Mouse (Mus musculus): Measurements from ENCODE around the gene Evpl. TPM values are rescaled to one million over a fixed set of nuclear protein-coding genes. Genes with fewer than 3 reads are reported as not detected.
"Not testable (repeated sequence)": the region's sequence is repeated elsewhere in the genome, so short reads cannot be mapped to it uniquely, and the experiment has no call there.

The Evpl gene
- 1 to 10 TPM; 1.2 to 1.3 TPM for total RNA-seq (2021)

DNA sequence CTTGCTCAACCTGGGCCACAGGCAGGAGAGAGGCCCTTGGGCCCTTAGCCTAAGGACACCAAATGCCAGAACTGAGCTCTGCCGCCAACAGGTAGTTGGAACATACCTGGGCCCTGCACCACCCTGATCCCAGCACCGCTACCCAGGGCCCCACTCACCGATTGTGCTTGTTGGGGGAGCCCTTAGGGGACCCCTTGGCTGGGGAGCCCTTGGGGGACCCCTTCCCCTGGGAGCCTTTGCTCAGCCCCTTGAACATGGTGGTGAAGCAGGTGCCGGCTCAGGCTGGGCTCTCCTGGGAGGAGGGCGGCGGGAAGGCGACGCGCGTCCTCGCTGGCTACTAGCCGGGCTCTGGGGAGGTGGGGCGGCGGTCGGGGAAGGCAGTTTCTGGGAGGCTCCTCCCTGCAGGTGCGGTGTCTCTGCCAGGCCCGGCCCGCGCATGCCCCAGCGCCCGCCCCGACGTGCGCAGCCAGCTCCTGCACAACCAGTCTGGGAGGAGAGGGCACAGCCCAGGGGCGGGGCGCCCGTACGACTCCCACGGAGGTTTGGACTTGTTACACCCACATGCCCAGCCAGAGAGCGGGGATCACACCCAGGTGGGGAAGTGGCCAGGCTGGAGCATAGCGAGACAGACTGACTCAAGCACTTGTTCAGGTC is at the start of gene Evpl:
TSS of gene Evpl (minus strand) at position 336 of the 654 bp plus-strand sequence.
- DNase-seq (ENCODE audit: low spot score in 2 of 2): no peak
- intact Hi-C loops (cut with DNase I): no loop called here

DNA sequence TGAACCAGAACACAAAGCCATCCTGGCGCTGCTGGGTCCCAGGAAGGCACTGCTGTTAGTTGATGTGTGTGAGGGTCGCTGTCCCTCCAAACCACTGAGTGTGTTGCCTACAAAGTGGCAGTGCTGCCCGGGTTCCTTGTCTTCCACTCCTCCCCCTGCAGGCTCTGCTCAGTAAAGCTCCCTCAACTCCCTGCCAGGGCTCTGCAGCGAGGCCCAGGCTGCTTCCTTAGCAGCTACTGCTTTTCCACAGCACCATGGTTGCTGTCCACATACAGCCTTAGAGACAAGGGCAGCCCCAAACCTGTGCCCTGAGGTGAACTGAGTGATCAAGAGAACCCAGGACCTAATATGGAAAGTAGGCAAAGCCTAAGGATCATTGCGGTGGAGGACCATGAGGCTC is 49.5 kb upstream of the Evpl start:
- no peak for DNase-seq (ENCODE audit: low spot score in 2 of 2)
- intact Hi-C loops (cut with DNase I): no loop called here

DNA sequence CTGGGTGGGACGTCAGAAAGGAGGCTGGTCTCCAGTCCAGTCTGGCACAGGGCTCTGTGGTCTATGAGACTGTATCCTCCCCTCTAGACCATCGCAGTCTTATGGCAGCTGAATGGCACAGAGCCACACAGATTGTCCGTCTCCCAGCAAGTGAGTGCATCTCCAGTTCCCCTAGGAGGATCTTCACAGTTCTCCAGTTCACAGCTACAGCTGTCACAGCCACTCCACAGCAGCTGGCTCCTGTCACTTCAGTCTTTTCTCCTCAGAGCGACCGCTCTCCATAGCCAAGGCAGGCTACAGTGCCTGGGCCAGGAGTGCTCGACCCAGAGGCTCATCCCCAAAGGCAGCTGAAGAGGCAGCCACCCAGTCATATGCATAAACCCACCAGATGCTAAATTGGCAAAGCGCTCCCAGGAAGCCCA is 47.9 kb upstream of the Evpl start:
- intact Hi-C loops (cut with DNase I): no loop called here
- DNase-seq (ENCODE audit: low spot score in 2 of 2): no peak

DNA sequence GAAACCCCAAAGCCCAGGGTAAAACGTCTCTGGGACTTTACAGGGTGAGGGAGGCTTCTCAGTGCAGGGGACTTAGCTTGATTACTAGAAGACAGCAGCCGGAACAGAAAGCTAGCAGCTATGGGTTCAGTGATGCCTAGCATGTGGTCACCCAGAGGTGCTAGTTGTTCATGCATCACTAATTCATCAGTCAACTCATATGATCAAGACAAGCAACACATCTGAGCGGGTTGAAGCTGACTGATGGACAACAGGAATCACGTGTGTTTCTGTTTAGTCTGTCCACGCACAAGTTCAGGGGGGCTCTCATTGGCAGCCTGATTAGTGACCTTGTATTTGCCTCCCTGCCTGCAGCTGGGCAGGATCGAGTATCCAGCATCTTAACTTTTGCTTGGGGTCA is 46.1 kb upstream of the Evpl start:
- intact Hi-C loops (cut with DNase I): no loop called here
- no peak for DNase-seq (ENCODE audit: low spot score in 2 of 2)

DNA sequence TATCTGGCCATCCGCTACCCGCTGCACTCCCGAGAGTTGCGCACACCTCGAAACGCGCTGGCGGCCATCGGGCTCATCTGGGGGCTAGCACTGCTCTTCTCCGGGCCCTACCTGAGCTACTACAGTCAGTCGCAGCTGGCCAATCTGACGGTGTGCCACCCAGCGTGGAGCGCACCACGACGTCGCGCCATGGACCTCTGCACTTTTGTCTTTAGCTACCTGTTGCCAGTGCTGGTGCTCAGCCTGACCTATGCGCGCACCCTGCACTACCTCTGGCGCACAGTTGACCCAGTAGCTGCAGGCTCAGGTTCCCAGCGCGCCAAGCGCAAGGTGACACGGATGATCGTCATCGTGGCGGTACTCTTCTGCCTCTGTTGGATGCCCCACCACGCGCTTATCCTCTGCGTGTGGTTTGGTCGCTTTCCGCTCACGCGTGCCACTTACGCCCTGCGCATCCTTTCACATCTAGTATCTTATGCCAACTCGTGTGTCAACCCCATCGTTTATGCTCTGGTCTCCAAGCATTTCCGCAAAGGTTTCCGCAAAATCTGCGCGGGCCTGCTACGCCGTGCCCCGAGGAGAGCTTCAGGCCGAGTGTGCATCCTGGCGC is 45.1 kb upstream of the Evpl start:
- intact Hi-C loops (cut with DNase I): no loop called here
- no peak for DNase-seq (ENCODE audit: low spot score in 2 of 2)

DNA sequence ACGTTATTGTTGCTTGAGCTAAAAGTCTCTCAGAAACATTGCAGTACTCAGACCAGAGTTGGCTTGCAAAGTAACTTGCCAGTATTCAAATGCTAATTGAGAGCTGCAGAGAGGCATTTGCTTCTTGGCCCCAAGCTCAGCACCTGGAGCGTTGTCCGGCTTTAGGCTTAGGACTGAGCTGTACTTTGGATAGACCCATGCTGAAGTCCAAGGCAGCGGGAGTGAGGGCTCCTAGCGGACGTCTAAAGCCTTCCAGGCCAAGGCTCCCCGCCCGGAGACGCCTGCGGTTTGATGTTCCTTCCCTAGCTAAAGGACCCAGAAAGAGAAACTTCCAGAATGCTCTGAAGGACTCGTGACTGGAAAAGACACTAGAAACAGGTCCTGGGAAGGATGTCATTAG is 44.2 kb upstream of the Evpl start:
- intact Hi-C loops (cut with DNase I): no loop called here
- no peak for DNase-seq (ENCODE audit: low spot score in 2 of 2)

DNA sequence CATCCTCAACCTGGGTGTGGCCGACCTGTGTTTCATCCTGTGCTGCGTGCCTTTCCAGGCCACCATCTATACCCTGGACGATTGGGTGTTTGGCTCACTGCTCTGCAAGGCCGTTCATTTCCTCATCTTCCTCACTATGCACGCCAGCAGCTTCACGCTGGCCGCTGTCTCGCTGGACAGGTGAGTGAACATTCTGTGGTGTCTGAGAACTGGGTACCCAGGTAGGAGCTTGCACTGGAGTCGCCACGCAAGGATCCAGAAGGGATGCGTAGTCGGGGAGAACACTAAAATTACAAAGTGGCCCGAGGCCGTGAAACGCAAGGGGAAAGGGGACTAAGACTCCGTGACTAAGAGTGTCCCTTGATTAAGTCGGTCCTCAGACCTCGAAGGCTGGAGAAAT is 43.8 kb upstream of the Evpl start:
- DNase-seq (ENCODE audit: low spot score in 2 of 2): no peak
- intact Hi-C loops (cut with DNase I): no loop called here

DNA sequence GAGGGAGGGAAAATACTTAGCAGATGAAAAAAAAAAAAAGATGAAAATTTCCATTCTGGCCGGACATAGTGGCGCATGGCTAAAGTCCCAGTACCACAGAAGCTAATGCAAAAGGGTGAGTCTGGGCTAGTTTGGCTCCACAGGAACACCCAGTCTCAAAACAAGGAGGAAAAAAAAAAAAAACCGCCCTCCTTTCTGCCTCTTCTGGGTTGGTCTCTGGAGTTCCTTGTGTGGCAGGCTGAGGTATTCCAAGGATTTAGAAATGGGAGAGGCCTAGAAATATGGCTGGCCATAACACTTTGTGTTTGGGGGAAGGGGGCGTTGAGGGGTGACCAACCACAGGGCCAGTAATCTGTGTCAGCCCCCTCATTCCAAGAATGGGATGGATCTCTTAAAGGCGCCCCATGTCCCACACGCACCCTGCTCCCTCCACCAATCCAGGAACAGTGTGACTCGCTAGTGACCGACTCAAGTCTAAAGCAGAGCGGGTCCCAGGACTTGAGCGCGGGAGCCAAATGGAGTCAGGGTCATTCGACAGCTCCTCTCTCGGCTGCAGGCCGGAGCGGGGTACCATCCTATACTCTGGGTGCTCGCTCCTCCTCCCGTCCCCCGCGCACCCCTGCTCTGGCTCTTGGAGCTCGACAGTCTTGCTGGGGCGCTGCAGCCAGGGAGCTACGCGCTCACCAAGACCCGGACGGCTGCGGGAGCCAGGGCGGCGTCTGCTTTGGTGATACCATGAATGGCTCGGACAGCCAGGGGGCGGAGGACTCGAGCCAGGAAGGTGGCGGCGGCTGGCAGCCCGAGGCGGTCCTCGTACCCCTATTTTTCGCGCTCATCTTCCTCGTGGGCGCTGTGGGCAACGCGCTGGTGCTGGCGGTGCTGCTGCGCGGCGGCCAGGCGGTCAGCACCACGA is 43.1 kb upstream of the Evpl start, which contains the start of gene Galr2:
TSS of gene Galr2 (plus strand) at position 189 of the 913 bp plus-strand sequence.
- DNase-seq (ENCODE audit: low spot score in 2 of 2): no peak
- intact Hi-C loops (cut with DNase I): no loop called here

DNA sequence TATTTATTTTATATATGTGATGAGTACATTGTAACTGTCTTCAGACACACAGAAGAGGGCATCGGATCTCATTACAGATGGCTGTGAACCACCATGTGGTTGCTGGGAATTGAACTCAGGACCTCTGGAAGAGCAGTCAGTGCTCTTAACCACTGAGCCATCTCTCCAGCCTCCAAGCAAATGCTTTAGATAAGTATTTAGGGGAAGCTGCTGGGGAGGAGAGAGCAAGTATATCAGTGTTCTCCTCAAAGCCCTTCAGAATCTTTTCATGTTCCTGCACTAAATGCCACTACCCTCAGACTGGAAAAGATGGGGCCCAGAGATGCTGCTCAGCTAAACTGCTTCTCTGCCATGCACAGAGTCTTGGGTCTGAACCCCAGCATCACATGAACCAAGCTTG is 39.3 kb upstream of the Evpl start:
- intact Hi-C loops (cut with DNase I): not testable (repeated sequence)

DNA sequence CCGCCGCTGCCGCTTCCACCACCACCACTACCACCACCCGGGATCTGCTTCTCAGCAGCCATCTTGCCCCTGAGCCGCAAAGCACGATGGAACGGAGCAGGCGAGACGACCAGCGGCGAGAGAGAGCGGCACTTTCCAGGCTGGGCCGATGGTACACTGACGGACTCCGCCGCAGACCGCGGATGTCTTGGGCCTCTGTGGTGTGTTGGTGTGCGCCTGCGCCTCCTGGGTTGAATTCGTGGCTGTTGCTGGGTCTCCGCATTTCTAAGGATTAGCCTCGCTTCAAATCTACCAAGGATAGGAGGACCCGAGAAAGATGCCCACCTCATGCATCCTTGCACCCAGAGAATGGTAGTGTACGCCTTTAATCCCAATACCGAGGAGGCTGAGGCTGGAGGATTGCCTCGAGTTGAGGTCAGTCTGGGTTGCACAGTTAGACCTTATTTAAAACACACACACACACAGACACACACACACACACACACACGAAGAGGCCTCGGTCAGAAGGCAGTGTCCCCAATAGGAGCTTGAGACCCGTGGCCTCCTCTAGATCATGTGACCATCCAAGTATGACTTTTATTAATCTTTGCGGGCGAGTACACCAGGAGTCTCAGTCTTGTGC is 36.3 kb upstream of the Evpl start, which contains the start of gene Srp68:
TSS of gene Srp68 (minus strand) at position 173 of the 622 bp plus-strand sequence.
- peak; percentile 96 to 97 for DNase-seq (ENCODE audit: low spot score in 2 of 2)
- intact Hi-C loops (cut with DNase I): loop anchor here (5.0 kb wide), 1 partner anchor 33 kb away; the partner anchor contains the start of gene Exoc7

More for the DNA sequence above, 39.3 kb upstream of the Evpl start:
- DNase-seq (ENCODE audit: low spot score in 2 of 2): not testable (repeated sequence)

DNA sequence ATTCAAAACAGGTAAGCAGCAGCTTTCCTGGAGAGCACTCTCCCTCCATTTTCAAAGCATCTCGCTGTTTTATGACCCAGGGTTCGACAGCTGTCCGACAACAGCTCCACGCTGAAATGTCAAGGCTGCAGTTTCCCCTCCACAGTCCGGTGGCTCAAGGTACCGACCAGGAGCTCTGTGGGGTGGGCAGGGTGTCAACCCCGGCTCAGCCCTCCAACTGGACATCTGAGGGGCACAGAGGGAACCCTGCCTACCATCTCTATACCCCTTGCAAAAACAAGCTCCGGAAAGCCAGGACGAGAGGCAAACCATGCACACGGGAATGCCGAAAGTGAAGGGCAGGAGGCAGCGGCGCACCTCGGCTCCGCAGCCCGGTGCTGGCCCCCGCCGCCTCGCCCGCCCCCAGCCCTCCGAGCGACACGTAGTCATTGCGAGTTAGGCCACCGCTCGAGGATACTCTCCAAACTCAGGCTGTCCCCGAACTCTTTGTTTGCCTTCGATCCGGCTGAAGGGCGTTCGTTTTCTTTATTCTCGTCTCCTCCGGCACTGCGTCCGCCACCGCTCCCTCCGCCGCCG is 35.7 kb upstream of the Evpl start:
- no peak for DNase-seq (ENCODE audit: low spot score in 2 of 2)
- intact Hi-C loops (cut with DNase I): loop anchor here (5.0 kb wide), 1 partner anchor 34 kb away; the partner anchor contains the start of gene Exoc7

DNA sequence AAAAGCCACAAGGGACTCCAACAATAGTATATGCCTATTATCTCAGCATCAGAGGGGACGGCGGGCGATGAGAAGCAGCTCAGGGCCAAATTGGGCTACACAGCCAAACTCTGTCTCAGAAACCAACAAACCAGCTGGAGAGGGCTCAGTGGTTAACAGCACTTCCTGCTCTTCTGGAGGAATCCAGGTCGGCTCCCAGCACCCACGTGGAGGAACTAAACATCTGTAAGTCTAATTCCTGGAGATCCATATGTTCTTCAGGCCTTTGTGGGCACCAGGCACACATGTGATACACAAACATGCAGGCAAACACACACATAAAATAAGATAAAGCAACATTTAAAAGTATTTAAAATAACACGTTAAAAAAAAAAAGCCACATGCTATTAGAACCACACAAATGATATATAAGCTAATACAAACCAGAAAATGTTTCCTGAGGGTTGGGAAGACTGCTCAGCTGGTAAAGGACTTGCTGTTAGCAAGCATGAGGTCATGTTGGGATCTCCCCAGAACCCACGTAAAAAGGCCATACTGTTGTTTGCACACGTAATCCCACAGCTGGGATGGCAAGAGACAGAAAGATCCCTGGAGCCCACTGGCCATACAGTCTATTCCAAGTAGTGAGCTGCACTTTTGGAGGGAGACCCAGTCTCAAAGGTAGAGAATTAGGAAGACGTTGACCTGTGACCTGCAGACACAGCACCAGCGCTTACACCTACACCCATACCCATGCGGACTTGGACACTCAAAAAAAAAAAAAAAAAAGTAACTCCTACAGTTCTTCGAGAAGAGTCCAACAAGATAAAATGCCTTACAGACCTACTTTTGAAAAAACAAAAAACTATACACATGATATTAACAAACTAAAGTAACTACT is 35.0 kb upstream of the Evpl start:
- intact Hi-C loops (cut with DNase I): loop anchor here (5.0 kb wide), 1 partner anchor 34 kb away; the partner anchor contains the start of gene Exoc7
- DNase-seq (ENCODE audit: low spot score in 2 of 2): no peak

DNA sequence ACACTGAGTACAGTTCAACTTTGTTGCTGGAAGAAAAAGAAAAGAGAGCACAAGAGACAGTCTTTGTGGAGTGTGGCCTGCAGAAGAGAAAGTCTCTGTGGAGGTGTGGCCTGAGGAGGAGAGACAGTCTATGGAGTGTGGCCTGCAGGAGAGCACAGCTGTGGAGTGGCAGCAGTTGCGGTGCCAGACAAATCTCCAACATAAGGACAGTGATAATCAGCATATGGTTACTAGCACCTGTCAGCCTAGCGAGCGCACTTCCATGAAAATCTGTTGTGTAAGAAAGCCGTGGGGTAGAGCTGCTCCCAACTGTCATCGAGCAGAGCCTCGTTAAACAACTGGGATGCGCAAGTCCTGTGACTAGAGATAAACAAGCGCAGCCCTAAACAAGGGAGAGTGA is 31.7 kb upstream of the Evpl start:
- intact Hi-C loops (cut with DNase I): no loop called here
- no peak for DNase-seq (ENCODE audit: low spot score in 2 of 2)

DNA sequence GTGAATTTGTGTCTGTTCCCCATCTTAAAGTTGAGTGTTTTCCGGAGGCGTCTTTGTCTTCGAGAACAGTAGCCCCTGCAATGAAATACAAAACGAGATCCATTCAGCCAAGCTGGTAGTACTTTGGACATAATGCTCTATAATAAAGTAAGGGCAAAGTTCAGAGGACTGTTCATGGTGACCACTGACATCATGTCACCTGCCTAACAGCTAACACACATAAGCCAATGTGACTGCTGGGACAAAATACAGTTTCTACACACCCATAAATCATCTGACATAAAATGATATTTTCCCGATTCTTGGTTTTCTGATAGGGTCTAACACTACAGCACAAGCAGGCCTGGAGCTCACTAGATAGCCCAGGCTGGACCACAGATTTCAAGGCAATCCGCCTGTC is 30.4 kb upstream of the Evpl start:
- intact Hi-C loops (cut with DNase I): no loop called here

DNA sequence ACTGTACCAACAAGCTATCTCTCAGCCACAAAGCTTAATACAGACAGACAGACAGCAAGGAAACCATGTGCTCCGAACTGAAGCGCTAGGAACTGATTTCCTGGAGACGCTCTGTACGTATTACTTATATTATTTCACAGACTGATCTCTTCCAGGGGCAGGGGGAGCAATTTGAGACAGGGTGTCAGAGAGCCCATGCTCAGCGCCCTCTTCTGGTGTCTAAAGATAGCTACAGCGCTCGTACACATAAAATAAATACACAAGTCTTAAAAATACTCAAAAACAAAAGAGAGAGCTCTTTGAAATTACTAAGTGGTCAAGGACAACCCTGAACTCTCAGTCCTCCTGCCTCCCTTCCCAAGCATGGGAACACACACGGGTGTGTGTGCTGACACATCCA is 29.8 kb upstream of the Evpl start:
- intact Hi-C loops (cut with DNase I): no loop called here
- no peak for DNase-seq (ENCODE audit: low spot score in 2 of 2)

More for the DNA sequence above, 30.4 kb upstream of the Evpl start:
- DNase-seq (ENCODE audit: low spot score in 2 of 2): no peak

DNA sequence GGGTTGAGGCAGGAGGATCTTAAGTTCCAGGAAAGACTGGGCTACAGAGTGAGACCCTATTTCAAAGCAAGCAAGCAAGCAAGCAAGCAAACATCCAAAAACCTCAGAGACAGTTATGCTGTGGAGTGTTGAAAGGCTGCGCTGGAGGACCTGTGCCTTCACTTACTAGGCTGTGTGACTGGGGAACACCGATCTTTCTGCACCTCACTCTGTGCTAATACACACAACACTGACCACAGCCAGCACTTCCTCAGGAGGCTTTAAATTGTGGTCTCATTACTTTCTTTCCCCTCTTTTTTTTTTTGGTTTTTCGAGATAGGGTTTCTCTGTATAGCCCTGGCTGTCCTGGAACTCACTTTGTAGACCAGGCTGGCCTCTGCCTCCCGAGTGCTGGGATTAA is 28.0 kb upstream of the Evpl start:
- intact Hi-C loops (cut with DNase I): no loop called here
- no peak for DNase-seq (ENCODE audit: low spot score in 2 of 2)

DNA sequence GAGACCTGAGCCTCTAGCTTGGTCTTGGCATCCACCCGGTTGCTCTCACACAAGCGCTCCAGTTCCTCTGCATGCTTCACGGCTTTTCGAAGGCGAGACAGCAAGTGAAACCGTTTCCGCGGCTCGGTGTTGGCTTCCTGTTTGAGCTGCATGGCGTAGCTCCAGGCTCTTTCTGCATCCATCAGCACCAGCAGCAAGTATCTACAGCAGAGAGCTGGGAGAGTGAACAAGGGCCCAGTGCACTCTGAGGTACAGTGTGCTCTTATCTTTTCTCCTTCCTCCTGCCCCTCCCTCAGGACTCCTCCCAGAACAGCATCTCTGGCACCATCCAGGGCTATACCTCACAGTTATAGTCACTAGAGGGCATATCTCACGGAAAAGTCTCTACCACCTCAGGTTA is 27.5 kb upstream of the Evpl start:
- peak in 1 of 2 experiments; percentile 26 for DNase-seq (ENCODE audit: low spot score in 2 of 2)
- intact Hi-C loops (cut with DNase I): no loop called here

DNA sequence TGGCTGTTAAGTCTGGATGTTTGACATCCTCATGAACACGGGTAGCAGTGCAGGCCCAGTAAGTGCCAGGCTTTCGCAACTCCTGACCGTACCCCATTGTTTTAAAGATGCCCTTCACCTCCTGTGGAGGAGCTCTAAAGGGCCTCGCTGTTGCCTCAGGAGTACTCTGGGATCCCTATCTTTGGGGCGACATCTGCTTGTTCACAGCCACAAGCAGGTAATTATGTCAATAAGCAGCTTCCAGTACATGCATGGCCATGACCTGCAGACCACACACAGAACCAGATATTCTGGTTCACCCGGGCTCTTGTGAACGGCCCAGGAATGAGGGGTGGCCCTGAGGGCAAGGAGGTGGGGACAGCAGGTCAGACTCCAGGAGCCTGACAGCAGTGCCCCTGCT is 22.4 kb upstream of the Evpl start:
- DNase-seq (ENCODE audit: low spot score in 2 of 2): no peak
- intact Hi-C loops (cut with DNase I): no loop called here

Data from left cerebral cortex, postnatal 36 days (tissue).